Mouse (Mus musculus) stomach, postnatal 0 days (tissue): ENCODE data around the gene Tff1.

Source experiments
- CTCF ChIP-seq: IDR thresholded peaks from 2 replicates; pipeline ENCODE4 v1.5.1; 2016; ENCODE audit warnings: antibody characterized with exemption, low read depth, mild to moderate bottlenecking, moderate library complexity
- EP300 ChIP-seq: optimal IDR thresholded peaks from 2 replicates; pipeline ENCODE3; 2016; ENCODE audit warnings: antibody characterized with exemption

DNA sequence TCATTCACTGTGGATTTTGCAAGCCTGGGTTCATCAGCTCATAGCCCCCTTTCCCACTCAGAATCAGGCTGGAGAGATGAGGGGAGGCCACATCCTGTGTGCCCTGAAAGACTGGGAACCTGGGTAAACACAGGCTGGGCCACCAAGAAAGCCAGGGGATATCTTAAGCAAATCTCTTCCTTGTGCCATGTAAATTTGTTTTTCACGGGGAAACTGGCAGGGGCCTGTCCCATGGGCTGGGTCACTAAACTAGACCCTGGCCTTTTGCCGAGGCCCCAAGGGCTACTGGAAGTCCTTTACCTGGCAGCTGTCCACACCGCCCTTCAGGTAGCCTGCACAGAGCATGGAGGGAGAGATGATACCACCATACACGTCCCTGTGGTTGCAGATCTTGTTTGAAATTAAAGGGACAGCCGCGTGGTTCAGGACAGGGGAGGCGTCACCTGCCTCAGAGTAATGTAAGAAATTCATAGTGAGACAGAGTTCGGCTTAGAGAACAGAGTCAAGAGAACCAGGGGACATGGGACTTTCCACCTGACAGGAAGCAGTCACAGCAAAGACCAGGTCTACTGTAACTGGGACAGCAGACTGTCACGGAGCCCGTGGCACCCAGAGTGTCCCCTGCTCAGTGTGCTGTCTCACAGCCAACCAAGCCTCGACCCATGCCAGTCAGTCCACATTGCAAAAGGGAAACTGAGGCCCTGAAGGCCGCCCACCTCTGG lies 19.4 kb upstream of the Tff1 start:
- TF ChIP-seq CTCF (no peak), EP300 (no peak)
